Mouse (Mus musculus): ENCODE measurements around the gene Qtrt2. TPM values are rescaled to one million over a fixed set of nuclear protein-coding genes. Genes with fewer than 3 reads are reported as not detected.

Qtrt2 gene
- polyA plus RNA-seq (2014; fragmentation: Nextera tagmentation; extraction: Ambion mirVana), result 19.1 and 24.7 TPM in 2 replicates

DNA sequence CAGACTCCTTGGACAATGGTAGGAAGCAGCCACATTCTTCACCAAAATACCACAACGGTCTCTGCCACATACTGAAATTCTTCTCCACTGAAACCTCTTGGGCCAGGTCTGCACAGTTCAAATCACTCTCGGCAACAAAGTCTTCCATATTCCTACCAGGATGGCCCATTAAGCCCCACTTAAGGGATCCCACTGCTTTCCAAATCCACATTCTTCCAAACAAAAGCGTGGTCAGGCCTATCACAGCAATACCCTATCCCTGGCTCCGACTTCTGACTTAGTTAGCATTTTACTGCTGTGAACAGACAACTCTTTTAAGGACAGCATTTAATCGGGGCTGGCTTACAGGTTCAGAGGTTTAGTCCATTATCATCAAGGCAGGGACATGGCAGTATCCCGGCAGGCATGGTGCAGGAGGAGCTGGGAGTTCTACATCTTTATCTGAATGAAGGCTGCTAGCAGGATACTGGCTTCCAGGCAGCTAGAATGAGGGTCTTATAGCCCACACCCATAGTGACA, at the start of gene Qtrt2:
Qtrt2 (minus strand) TSS at position 469 of the 519 bp plus-strand sequence.
- Histone ChIP-seq H3K4me2 (no peak within 1 kb of the TSS), H3K27ac (ENCODE audit: low read depth, low read length) (no peak within 1 kb of the TSS), H3K4me1 (ENCODE audit: control insufficient read depth, insufficient read depth, low read length) (no peaks in the 10 kb centered on the region), H3K9ac (ENCODE audit: low read depth, low read length) (no peak within 1 kb of the TSS), H3K36me3 (ENCODE audit: control insufficient read depth, insufficient read depth, low read length) (no peaks in the 10 kb centered on the region), H3K4me3 (ENCODE audit: low read depth, low read length) (no peak within 1 kb of the TSS), H3K27me3 (ENCODE audit: control insufficient read depth, insufficient read depth, low read length) (no peaks in the 10 kb centered on the region), H3K9me3 (replicated peaks; ENCODE audit: control insufficient read depth, low read length) (no peaks in the 10 kb centered on the region)
- WGBS (ENCODE audit: insufficient replicate concordance), result 68% methylated on average over 6 of the region's 6 CpGs
- ATAC-seq (replicated peaks; ENCODE audit: insufficient number of reproducible peaks, low FRiP score, low TSS enrichment), result no peak

DNA sequence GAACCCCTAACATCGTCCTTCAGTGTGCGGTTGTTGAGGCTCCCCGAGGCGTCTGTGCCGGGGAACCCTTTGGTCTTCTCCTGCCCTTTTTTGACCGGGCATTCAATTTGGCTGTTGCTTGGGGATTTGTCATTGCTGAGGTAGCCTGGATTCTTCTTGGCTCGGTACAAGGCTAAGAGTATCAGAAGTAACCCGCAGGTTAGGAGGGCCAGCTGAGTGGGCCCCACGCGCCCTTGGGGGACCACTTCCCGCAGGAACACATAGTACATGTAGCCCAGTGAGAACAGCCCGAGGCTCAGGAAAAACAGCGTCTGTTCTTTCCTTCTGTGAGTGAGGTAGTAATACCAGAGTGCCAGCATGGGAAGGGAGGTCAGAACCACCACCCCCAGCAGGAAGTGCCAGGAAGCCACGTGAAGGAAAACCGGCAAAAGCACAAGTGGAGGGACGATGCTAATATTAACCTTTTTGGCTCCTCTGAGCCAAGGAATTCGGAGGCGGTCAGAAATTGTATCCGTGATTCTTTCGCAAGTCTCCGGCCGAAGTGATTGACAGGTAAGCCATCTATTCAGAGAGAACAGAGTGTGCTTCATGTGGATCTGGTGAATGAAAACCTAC, 47.1 kb upstream of the Qtrt2 start:
- H3K27ac ChIP-seq (ENCODE audit: low read depth, low read length), result no peak overlapping the region
- WGBS (ENCODE audit: insufficient replicate concordance), result 78% methylated on average over 22 of the region's 22 CpGs
- no peaks in the 10 kb centered on the region for H3K4me1 ChIP-seq (ENCODE audit: control insufficient read depth, insufficient read depth, low read length)
- H3K27me3 ChIP-seq (ENCODE audit: control insufficient read depth, insufficient read depth, low read length), result peaks cover 4% of the 10 kb centered on the region
- ATAC-seq (replicated peaks; ENCODE audit: insufficient number of reproducible peaks, low FRiP score, low TSS enrichment), result no peak
- H3K4me3 ChIP-seq (ENCODE audit: low read depth, low read length), result no peak overlapping the region
- no peaks in the 10 kb centered on the region for H3K9me3 ChIP-seq (replicated peaks; ENCODE audit: control insufficient read depth, low read length)
- H3K4me2 ChIP-seq, result no peak overlapping the region
- H3K36me3 ChIP-seq (ENCODE audit: control insufficient read depth, insufficient read depth, low read length), result no peaks in the 10 kb centered on the region
- no peak overlapping the region for H3K9ac ChIP-seq (ENCODE audit: low read depth, low read length)

DNA sequence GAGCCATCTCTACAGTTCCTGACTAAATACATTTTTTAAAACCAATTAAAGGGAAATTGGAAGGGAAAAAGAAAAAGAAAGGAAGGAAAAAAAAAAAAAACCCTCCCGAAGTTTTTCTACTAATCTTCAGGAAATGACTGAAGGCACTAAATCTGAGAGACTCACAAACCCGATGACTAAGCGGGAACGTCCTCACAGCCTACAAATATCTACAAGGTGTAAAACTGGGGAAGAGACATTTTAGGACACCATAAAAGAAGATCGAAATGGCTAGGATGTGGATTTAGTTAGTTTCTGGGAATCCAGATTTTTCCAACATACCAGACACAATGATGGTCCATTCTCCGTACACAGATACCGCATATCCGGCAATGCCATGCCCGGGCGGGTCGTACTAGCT, 46.5 kb upstream of the Qtrt2 start:
- Histone ChIP-seq H3K9me3 (replicated peaks; ENCODE audit: control insufficient read depth, low read length) (no peaks in the 10 kb centered on the region), H3K4me1 (ENCODE audit: control insufficient read depth, insufficient read depth, low read length) (no peaks in the 10 kb centered on the region), H3K9ac (ENCODE audit: low read depth, low read length) (no peak overlapping the region), H3K36me3 (ENCODE audit: control insufficient read depth, insufficient read depth, low read length) (no peaks in the 10 kb centered on the region), H3K27ac (ENCODE audit: low read depth, low read length) (no peak overlapping the region), H3K4me2 (no peak overlapping the region), H3K27me3 (ENCODE audit: control insufficient read depth, insufficient read depth, low read length) (no peaks in the 10 kb centered on the region), H3K4me3 (ENCODE audit: low read depth, low read length) (no peak overlapping the region)
- ATAC-seq (replicated peaks; ENCODE audit: insufficient number of reproducible peaks, low FRiP score, low TSS enrichment), result no peak
- 87% methylated on average over 11 of the region's 11 CpGs for WGBS (ENCODE audit: insufficient replicate concordance)

DNA sequence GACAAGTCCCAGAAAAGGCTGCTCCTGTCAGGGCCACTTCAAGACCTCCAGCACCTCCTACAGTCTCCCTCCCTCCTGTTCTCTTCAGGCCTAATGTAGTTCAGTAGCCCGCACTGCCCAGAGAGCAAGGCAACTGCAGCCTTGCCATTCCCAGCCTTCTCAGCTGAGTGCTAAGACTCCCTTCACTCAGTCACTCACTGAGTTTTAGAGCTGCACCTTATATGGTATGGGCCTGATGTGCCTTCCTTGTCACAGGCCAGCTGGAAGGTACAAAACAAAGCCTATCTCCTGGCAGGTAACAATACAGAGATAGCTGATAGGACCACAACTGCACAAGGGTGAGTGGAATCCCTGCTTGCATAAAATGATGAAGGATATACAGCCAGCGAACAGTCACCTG, 45.8 kb upstream of the Qtrt2 start:
- H3K9me3 ChIP-seq (replicated peaks; ENCODE audit: control insufficient read depth, low read length), result no peaks in the 10 kb centered on the region
- H3K27ac ChIP-seq (ENCODE audit: low read depth, low read length), result no peak overlapping the region
- H3K4me3 ChIP-seq (ENCODE audit: low read depth, low read length), result no peak overlapping the region
- ATAC-seq (replicated peaks; ENCODE audit: insufficient number of reproducible peaks, low FRiP score, low TSS enrichment), result no peak
- H3K27me3 ChIP-seq (ENCODE audit: control insufficient read depth, insufficient read depth, low read length), result no peaks in the 10 kb centered on the region
- no peak overlapping the region for H3K4me2 ChIP-seq
- H3K9ac ChIP-seq (ENCODE audit: low read depth, low read length), result no peak overlapping the region
- 87% methylated on average over 2 of the region's 2 CpGs for WGBS (ENCODE audit: insufficient replicate concordance)
- no peaks in the 10 kb centered on the region for H3K36me3 ChIP-seq (ENCODE audit: control insufficient read depth, insufficient read depth, low read length)
- H3K4me1 ChIP-seq (ENCODE audit: control insufficient read depth, insufficient read depth, low read length), result no peaks in the 10 kb centered on the region

DNA sequence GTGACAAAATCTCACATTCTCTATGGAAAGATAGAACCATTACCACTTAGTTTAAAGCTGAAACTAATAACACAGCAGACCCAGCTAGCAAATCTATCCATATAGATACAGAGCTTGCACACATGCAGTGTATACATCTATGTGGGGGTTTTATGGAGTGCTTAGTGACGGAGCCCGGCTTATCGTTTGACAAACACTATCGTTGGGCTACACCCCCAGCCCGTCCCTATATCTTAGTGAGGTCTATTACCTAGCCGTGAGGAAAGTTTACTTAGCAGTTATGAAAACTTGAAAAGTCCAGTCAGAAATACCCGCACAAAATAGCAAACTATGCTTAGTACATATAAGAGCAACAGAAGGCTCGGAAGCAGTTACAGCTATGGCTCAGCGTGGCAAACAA, 45.1 kb upstream of the Qtrt2 start:
- no peak overlapping the region for H3K4me3 ChIP-seq (ENCODE audit: low read depth, low read length)
- no peak for ATAC-seq (replicated peaks; ENCODE audit: insufficient number of reproducible peaks, low FRiP score, low TSS enrichment)
- H3K4me1 ChIP-seq (ENCODE audit: control insufficient read depth, insufficient read depth, low read length), result no peaks in the 10 kb centered on the region
- H3K9ac ChIP-seq (ENCODE audit: low read depth, low read length), result no peak overlapping the region
- no peaks in the 10 kb centered on the region for H3K36me3 ChIP-seq (ENCODE audit: control insufficient read depth, insufficient read depth, low read length)
- 81% methylated on average over 9 of the region's 9 CpGs for WGBS (ENCODE audit: insufficient replicate concordance)
- H3K27me3 ChIP-seq (ENCODE audit: control insufficient read depth, insufficient read depth, low read length), result no peaks in the 10 kb centered on the region
- H3K4me2 ChIP-seq, result no peak overlapping the region
- no peak overlapping the region for H3K27ac ChIP-seq (ENCODE audit: low read depth, low read length)
- no peaks in the 10 kb centered on the region for H3K9me3 ChIP-seq (replicated peaks; ENCODE audit: control insufficient read depth, low read length)

DNA sequence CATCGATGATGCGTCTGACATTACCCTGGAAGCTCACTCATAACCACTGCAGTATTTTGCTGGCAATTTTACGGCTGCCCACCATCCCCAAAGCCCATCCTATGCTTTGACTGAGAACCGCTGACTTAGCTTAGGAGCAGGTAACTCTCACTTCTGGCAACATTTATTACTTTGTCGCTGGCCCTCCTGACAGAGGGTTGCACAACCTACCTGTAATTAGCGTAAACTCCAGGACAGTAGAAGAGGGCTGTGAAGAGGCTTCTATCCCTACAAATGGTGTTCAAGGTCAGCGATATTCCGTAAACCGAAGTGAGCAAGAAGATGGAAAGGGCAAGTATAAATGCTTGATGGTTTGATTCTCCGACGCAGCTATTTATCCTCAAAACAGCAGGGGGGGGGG, 44.6 kb upstream of the Qtrt2 start:
- Histone ChIP-seq H3K27me3 (ENCODE audit: control insufficient read depth, insufficient read depth, low read length) (no peaks in the 10 kb centered on the region), H3K27ac (ENCODE audit: low read depth, low read length) (no peak overlapping the region), H3K4me3 (ENCODE audit: low read depth, low read length) (no peak overlapping the region), H3K4me2 (no peak overlapping the region), H3K9ac (ENCODE audit: low read depth, low read length) (no peak overlapping the region), H3K4me1 (ENCODE audit: control insufficient read depth, insufficient read depth, low read length) (no peaks in the 10 kb centered on the region), H3K9me3 (replicated peaks; ENCODE audit: control insufficient read depth, low read length) (no peaks in the 10 kb centered on the region), H3K36me3 (ENCODE audit: control insufficient read depth, insufficient read depth, low read length) (no peaks in the 10 kb centered on the region)
- 91% methylated on average over 11 of the region's 11 CpGs for WGBS (ENCODE audit: insufficient replicate concordance)
- no peak for ATAC-seq (replicated peaks; ENCODE audit: insufficient number of reproducible peaks, low FRiP score, low TSS enrichment)

DNA sequence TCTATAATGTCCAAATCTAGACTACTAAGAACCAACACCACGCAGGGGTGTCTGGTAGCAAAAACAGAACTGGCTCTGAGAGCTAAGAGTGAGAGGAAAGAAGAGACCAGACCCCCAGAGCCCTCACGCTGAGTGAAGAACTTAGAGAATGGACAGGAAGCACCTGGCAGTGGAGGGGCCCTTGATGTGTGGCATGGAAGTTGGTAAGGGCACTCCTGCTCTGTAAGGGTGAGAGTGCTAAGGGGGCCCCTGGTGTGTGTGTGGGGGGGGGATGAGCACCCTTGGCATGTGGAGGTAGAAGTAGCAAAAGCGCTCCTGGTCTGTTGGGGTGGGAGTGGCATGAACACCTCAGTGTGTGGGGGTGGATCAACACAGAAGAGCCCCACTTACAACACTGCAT, 43.8 kb upstream of the Qtrt2 start:
- H3K4me3 ChIP-seq (ENCODE audit: low read depth, low read length), result no peak overlapping the region
- no peaks in the 10 kb centered on the region for H3K27me3 ChIP-seq (ENCODE audit: control insufficient read depth, insufficient read depth, low read length)

DNA sequence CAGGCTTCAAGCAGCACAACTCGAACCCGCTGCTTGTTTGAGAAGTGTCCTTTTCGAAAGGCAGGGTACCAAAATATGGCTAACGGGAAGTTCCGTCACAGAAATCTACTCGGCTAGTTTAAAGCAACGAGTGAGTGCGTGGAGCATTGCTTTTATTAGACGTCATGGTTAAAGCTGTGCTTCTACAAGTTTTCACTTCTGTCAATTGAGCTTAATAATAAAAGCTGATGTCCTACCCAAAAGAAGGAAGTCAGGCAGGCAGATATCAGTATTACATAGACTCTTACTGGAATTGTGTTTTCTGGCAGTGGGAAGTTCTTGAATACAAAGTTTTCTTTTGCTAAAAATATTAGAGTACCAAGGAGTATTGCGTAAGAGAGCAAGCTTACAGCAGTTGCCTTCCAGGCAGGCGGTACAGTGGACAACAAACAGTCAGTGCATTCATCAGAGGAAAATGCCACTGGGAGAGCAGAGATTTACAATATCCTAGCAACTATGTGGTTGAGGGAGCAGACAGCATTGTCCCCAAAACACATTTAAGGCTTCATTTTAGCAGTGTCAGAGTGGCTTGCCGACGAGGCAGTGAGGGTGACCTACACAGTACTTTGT, 39.3 kb upstream of the Qtrt2 start:
- no peak overlapping the region for H3K9ac ChIP-seq (ENCODE audit: low read depth, low read length)
- ATAC-seq (replicated peaks; ENCODE audit: insufficient number of reproducible peaks, low FRiP score, low TSS enrichment), result no peak

More for the DNA sequence above, 43.8 kb upstream of the Qtrt2 start:
- 78% methylated on average over 3 of the region's 3 CpGs for WGBS (ENCODE audit: insufficient replicate concordance)
- no peak for ATAC-seq (replicated peaks; ENCODE audit: insufficient number of reproducible peaks, low FRiP score, low TSS enrichment)
- no peak overlapping the region for H3K27ac ChIP-seq (ENCODE audit: low read depth, low read length)
- no peak overlapping the region for H3K9ac ChIP-seq (ENCODE audit: low read depth, low read length)
- H3K4me2 ChIP-seq, result no peak overlapping the region
- H3K4me1 ChIP-seq (ENCODE audit: control insufficient read depth, insufficient read depth, low read length), result no peaks in the 10 kb centered on the region
- no peaks in the 10 kb centered on the region for H3K36me3 ChIP-seq (ENCODE audit: control insufficient read depth, insufficient read depth, low read length)
- H3K9me3 ChIP-seq (replicated peaks; ENCODE audit: control insufficient read depth, low read length), result no peaks in the 10 kb centered on the region

DNA sequence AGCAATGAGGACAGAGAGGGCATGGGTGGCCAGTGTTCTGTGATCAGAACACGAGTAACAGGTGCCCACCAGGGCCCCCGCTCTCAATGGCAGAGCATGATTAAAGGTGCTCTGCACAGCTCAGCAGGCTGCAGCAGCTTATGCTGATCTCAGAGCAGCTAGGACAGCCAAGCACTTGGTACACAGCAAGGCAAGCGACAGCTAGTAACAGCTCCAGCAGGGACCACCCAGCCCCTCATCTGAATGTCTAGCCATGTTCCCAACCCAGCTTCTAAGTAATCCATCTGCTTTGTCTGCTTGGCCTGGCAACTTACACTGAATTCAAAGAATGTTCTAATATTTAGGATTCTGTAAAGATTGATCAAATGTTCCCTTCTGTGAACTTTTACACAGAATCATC, 37.2 kb upstream of the Qtrt2 start:
- H3K9ac ChIP-seq (ENCODE audit: low read depth, low read length), result no peak overlapping the region
- WGBS (ENCODE audit: insufficient replicate concordance), result 79% methylated on average over 3 of the region's 3 CpGs
- H3K4me2 ChIP-seq, result no peak overlapping the region
- no peaks in the 10 kb centered on the region for H3K4me1 ChIP-seq (ENCODE audit: control insufficient read depth, insufficient read depth, low read length)
- H3K36me3 ChIP-seq (ENCODE audit: control insufficient read depth, insufficient read depth, low read length), result no peaks in the 10 kb centered on the region
- no peaks in the 10 kb centered on the region for H3K9me3 ChIP-seq (replicated peaks; ENCODE audit: control insufficient read depth, low read length)
- no peak overlapping the region for H3K4me3 ChIP-seq (ENCODE audit: low read depth, low read length)
- no peak overlapping the region for H3K27ac ChIP-seq (ENCODE audit: low read depth, low read length)
- no peak for ATAC-seq (replicated peaks; ENCODE audit: insufficient number of reproducible peaks, low FRiP score, low TSS enrichment)
- H3K27me3 ChIP-seq (ENCODE audit: control insufficient read depth, insufficient read depth, low read length), result no peaks in the 10 kb centered on the region

More for the DNA sequence above, 39.3 kb upstream of the Qtrt2 start:
- H3K27me3 ChIP-seq (ENCODE audit: control insufficient read depth, insufficient read depth, low read length), result no peaks in the 10 kb centered on the region
- no peak overlapping the region for H3K4me2 ChIP-seq
- 88% methylated on average over 13 of the region's 13 CpGs for WGBS (ENCODE audit: insufficient replicate concordance)
- no peaks in the 10 kb centered on the region for H3K36me3 ChIP-seq (ENCODE audit: control insufficient read depth, insufficient read depth, low read length)
- no peak overlapping the region for H3K27ac ChIP-seq (ENCODE audit: low read depth, low read length)
- H3K4me1 ChIP-seq (ENCODE audit: control insufficient read depth, insufficient read depth, low read length), result no peaks in the 10 kb centered on the region
- H3K9me3 ChIP-seq (replicated peaks; ENCODE audit: control insufficient read depth, low read length), result no peaks in the 10 kb centered on the region
- H3K4me3 ChIP-seq (ENCODE audit: low read depth, low read length), result no peak overlapping the region
